Mouse (Mus musculus) limb, embryonic 13.5 days (tissue): ENCODE measurements around the gene Srprb. TPM values are rescaled to one million over a fixed set of nuclear protein-coding genes. Genes with fewer than 3 reads are reported as not detected.
A peak's percentile ranks its signal among the peaks of the same experiment; 100 is the strongest.

ENCODE experiments used
- ATAC-seq: fragments of 200-750 bp; cut with Nextera tagmentation; 2 replicates; pipeline ENCODE4 v1.8.0; 2017; ENCODE audit warnings: low read depth, moderate number of reproducible peaks, moderate TSS enrichment; ENCODE audit not compliant: low FRiP score
- H3K27ac ChIP-seq: fragments of 300-500 bp; sonication (generic); 2 replicates; pipeline ENCODE4 v1.5.1; 2015; ENCODE audit warnings: inconsistent platforms, mild to moderate bottlenecking, moderate library complexity
- H3K27me3 ChIP-seq: fragments of 300-500 bp; sonication (generic); 2 replicates; pipeline ENCODE4 v1.6.1; 2015; ENCODE audit warnings: mild to moderate bottlenecking, inconsistent platforms
- H3K36me3 ChIP-seq: fragments of 300-500 bp; sonication (generic); 2 replicates; pipeline ENCODE4 v1.6.1; 2015; ENCODE audit warnings: inconsistent platforms, mild to moderate bottlenecking, moderate library complexity
- H3K4me1 ChIP-seq: fragments of 300-500 bp; sonication (generic); 2 replicates; pipeline ENCODE4 v1.6.1; 2015; ENCODE audit warnings: inconsistent platforms
- H3K4me2 ChIP-seq: fragments of 300-500 bp; sonication (generic); replicated peaks from 2 replicates; pipeline ENCODE4 v1.6.1; 2015; ENCODE audit warnings: inconsistent platforms, mild to moderate bottlenecking, moderate library complexity
- H3K4me3 ChIP-seq: fragments of 300-500 bp; sonication (generic); 2 replicates; pipeline ENCODE4 v1.5.1; 2015; ENCODE audit warnings: moderate library complexity, mild to moderate bottlenecking, inconsistent platforms
- H3K9ac ChIP-seq: fragments of 300-500 bp; sonication (generic); 2 replicates; pipeline ENCODE4 v1.6.1; 2015; ENCODE audit warnings: mild to moderate bottlenecking, inconsistent platforms
- H3K9me3 ChIP-seq: fragments of 300-500 bp; sonication (generic); 2 replicates; pipeline ENCODE4 v1.6.1; 2016; ENCODE audit warnings: inconsistent platforms
- WGBS: fragments of 180-500 bp; shearing (Covaris S2); methylation state at CpG from one replicate; pipeline ENCODE4 v1.1.7; 2015; 5-methylcytosine and 5-hydroxymethylcytosine counted together
- polyA plus RNA-seq: library from polyadenylated mRNA; unstranded; fragments of >200 nt; fragmentation: Nextera tagmentation; extraction: Ambion mirVana; gene quantifications from 2 replicates; pipeline ENCODE4 v1.2.1, GENCODE M21; 2015

Srprb gene
- polyA plus RNA-seq = 62.4 and 66.9 TPM in 2 replicates

DNA sequence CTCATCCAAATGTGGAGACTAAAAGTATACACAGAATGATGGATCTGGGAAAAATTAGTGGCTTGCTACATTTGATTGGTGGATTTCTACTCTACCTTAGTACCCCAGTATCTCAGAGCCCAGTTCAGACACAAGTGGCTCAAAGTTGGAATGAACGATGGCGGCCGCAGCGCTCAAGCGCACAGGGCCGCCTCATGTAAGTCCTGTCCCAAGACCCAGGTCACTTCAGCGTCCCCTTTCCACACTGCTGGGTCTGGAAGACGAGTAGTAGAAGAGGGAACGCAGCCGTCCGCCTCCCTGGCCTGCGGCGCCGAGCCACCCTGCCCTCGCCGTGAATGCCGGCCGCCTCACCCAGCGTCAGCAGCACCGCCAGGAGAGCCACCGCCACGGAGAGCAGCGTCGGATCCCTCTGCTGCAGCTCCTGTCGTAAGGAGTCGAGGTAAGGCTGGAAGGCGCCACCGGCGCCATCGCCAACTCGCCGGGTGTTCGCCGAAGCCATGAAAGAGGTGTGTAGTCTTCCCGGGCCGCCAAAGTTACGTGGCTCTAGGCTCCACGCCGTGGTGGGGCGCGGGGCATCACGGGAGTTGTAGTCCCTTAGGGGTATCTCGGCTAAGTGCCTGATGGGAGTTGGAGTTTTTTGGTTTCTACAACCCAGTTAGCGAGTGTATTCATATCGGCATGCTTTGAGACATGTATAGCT lies at the start of gene Srprb:
Gene Srprb, minus strand, starts transcription at position 577 of the 700 bp plus-strand sequence.
- under 1% methylated on average over 45 of the region's 45 CpGs for WGBS
- Histone ChIP-seq H3K9ac (peak within 1 kb of the TSS; percentile 91), H3K9me3 (no peaks in the 10 kb centered on the region), H3K27me3 (no peaks in the 10 kb centered on the region), H3K27ac (peak within 1 kb of the TSS; percentile 84), H3K36me3 (peaks cover 31% of the 10 kb centered on the region), H3K4me2 (peak within 1 kb of the TSS; percentile 75), H3K4me1 (0 out of 2 replicates have a peak, but pooled peaks cover 8% of the 10 kb centered on the region), H3K4me3 (peak within 1 kb of the TSS; percentile 84)
- peak; percentile 99 for ATAC-seq

DNA sequence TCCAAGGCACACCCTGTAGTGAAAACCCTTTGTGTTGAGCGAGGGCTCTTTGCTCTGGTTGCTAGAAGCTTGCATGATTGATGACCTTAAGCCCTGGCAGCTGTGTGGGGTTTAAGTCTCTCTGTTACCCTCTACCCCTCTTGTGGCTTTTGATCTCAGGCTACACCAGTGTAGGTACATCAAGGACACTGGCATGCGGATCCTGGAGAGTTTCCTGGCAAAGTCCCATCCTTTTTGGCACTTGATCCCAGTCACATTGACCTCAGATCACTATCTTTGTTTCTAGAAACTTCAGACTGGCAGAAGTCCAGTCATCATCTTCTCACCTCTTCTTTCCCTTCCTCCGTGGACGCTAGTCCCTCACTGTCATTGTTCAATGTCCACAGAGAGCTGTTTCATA lies 46.7 kb upstream of the Srprb start:
- ATAC-seq = no peak
- 52% methylated on average over 4 of the region's 4 CpGs for WGBS
- Histone ChIP-seq H3K4me1 (no peaks in the 10 kb centered on the region), H3K27ac (no peak overlapping the region), H3K4me3 (no peak overlapping the region), H3K4me2 (no peak overlapping the region), H3K9me3 (no peaks in the 10 kb centered on the region), H3K36me3 (no peaks in the 10 kb centered on the region), H3K27me3 (no peaks in the 10 kb centered on the region), H3K9ac (no peak overlapping the region)

DNA sequence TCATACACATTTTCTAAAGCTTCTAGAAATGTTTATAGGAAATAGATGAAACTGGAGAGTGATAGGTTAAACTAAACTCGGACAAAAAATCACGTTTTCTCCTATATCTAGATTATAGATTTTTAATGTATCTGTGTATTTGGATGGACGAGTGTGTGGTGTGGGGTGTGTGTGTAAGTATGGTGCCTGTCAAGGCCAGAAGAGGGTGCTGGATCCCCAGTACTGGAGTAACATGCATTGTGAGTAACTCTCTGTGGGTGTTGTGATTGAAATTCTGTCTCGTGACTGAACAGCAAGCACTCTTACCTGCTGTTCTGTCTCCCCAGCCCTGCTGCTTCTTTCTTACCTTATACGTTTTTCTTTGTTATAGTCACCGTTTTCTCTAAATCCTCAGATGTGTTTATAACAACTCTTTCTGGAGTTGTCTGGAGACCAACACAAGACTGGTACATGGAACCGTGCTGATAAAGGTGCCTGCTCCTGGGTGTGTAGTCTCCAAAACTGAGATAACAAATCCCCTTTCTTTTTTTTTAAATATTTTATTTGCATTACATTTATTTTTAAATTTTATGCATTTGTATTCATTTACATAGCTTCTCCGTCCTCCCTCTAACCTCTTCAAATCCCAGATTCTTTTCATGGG lies 44.7 kb upstream of the Srprb start:
- Histone ChIP-seq H3K4me3 (no peak overlapping the region), H3K4me1 (no peaks in the 10 kb centered on the region), H3K9me3 (no peaks in the 10 kb centered on the region), H3K4me2 (no peak overlapping the region), H3K9ac (no peak overlapping the region), H3K36me3 (no peaks in the 10 kb centered on the region), H3K27ac (no peak overlapping the region), H3K27me3 (no peaks in the 10 kb centered on the region)
- ATAC-seq = no peak
- WGBS = 82% methylated on average over 8 of the region's 8 CpGs

DNA sequence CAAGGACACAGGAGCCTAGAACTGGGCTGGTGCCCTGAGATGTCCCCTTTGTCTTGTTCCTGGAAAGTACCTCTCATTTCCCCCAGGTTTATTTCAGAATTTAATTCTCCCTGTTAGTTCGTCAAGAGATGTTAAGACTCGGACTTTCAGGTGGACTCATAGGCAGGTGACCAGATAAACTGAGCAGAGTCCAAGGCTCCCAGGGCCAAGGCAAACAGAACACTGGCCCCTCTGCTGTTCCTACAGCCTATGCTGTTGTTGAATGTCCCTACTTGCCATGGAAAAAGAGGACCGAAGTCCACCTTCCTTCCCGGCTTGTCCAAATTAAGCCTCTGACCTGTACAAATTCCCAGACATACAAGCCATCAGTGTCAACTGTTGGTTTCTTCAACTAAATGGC lies 41.7 kb upstream of the Srprb start:
- no peak overlapping the region for H3K27ac ChIP-seq
- H3K4me3 ChIP-seq = no peak overlapping the region
- H3K9me3 ChIP-seq = no peaks in the 10 kb centered on the region
- H3K4me2 ChIP-seq = no peak overlapping the region
- no peaks in the 10 kb centered on the region for H3K4me1 ChIP-seq
- no peak overlapping the region for H3K9ac ChIP-seq
- ATAC-seq = no peak
- no peaks in the 10 kb centered on the region for H3K36me3 ChIP-seq
- WGBS = 91% methylated on average over 4 of the region's 4 CpGs
- no peaks in the 10 kb centered on the region for H3K27me3 ChIP-seq

GRCm38 (mm10) chr9:103241206-103241605 lies 39.3 kb upstream of the Srprb start:
- no peak overlapping the region for H3K27ac ChIP-seq
- H3K4me3 ChIP-seq = no peak overlapping the region
- no peak overlapping the region for H3K4me2 ChIP-seq
- H3K4me1 ChIP-seq = no peaks in the 10 kb centered on the region
- H3K9me3 ChIP-seq = no peaks in the 10 kb centered on the region
- WGBS = 78% methylated on average over 2 of the region's 2 CpGs
- no peak for ATAC-seq
- H3K9ac ChIP-seq = no peak overlapping the region
- H3K27me3 ChIP-seq = no peaks in the 10 kb centered on the region
- no peaks in the 10 kb centered on the region for H3K36me3 ChIP-seq

GRCm38 (mm10) chr9:103239471-103239870 lies 37.5 kb upstream of the Srprb start:
- H3K9ac ChIP-seq = no peak overlapping the region
- ATAC-seq = no peak
- peaks cover 5% of the 10 kb centered on the region for H3K4me1 ChIP-seq
- WGBS = 78% methylated on average over 6 of the region's 6 CpGs
- no peak overlapping the region for H3K27ac ChIP-seq
- no peak overlapping the region for H3K4me3 ChIP-seq
- no peaks in the 10 kb centered on the region for H3K9me3 ChIP-seq
- H3K36me3 ChIP-seq = no peaks in the 10 kb centered on the region
- no peaks in the 10 kb centered on the region for H3K27me3 ChIP-seq
- no peak overlapping the region for H3K4me2 ChIP-seq

DNA sequence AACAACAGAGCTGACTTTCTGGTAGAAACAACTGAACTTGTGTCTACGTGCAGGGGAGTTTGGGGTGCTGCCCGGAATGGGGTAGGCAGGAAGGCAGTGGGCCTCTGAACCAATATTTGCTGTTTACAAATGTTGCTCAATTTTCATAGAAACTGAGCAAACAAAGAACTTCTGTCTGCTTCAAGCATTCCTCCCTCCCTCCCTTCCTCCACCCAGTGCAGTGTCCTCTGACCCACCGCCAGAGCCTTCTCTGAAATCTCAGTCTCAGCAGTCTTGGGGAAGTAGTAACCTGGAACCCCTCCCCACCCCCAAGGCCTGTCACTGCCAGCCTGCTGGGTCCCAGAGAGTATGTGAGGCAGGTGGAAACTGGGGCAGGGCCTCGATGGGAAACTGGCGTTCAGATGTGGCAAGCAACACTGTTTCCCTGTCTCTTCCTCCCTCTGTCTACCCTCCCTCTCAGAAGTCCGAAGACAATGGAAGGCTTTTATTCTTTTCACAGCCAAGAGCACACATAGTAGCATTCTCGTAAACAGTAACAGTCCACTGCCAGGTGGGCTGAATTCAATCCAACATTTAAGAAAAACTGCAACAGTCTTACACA lies 32.7 kb upstream of the Srprb start:
- no peaks in the 10 kb centered on the region for H3K9me3 ChIP-seq
- no peaks in the 10 kb centered on the region for H3K27me3 ChIP-seq
- H3K4me2 ChIP-seq = no peak overlapping the region
- H3K27ac ChIP-seq = peak overlapping the region; percentile 1
- no peaks in the 10 kb centered on the region for H3K36me3 ChIP-seq
- H3K9ac ChIP-seq = no peak overlapping the region
- no peak overlapping the region for H3K4me3 ChIP-seq
- H3K4me1 ChIP-seq = peaks cover 11% of the 10 kb centered on the region
- WGBS = 59% methylated on average over 7 of the region's 7 CpGs
- no peak for ATAC-seq

GRCm38 (mm10) chr9:103234059-103234458 lies 32.1 kb upstream of the Srprb start:
- WGBS = 68% methylated on average over 7 of the region's 7 CpGs
- no peak for ATAC-seq
- Histone ChIP-seq H3K4me3 (no peak overlapping the region), H3K36me3 (no peaks in the 10 kb centered on the region), H3K4me1 (peaks cover 11% of the 10 kb centered on the region), H3K4me2 (no peak overlapping the region), H3K9me3 (no peaks in the 10 kb centered on the region), H3K27ac (peak overlapping the region; percentile 1; the same call in 1 of the 2 replicates), H3K9ac (no peak overlapping the region), H3K27me3 (no peaks in the 10 kb centered on the region)

DNA sequence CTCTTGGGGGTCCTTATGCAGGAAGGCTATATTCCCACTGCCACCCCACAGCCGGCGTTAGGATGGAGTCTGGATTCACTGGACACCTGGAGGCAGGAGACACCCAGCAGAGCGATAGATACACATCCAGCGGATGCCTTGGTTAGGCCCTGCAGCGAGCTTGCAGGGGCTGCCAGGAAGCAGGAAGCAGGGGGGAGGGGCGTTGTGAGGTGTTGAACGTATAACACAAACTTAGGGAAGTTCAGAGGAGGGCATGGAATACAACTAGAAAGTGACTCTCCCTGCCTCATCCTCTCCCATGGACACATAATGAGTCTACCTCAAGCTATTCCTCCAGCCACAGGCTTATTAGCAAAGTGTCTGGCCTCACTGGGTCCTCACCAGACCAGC lies 31.1 kb upstream of the Srprb start:
- Histone ChIP-seq H3K4me3 (no peak overlapping the region), H3K9ac (no peak overlapping the region), H3K4me1 (peaks cover 11% of the 10 kb centered on the region), H3K27ac (no peak overlapping the region), H3K4me2 (no peak overlapping the region), H3K9me3 (no peaks in the 10 kb centered on the region), H3K36me3 (no peaks in the 10 kb centered on the region), H3K27me3 (no peaks in the 10 kb centered on the region)
- WGBS = 49% methylated on average over 7 of the region's 7 CpGs
- ATAC-seq = no peak

GRCm38 (mm10) chr9:103232232-103233005 lies 30.5 kb upstream of the Srprb start:
- no peak for ATAC-seq
- Histone ChIP-seq H3K27ac (no peak overlapping the region), H3K4me1 (peaks cover 11% of the 10 kb centered on the region), H3K9ac (no peak overlapping the region), H3K4me2 (no peak overlapping the region), H3K36me3 (no peaks in the 10 kb centered on the region), H3K9me3 (no peaks in the 10 kb centered on the region), H3K4me3 (no peak overlapping the region), H3K27me3 (no peaks in the 10 kb centered on the region)
- WGBS = 89% methylated on average over 7 of the region's 7 CpGs

DNA sequence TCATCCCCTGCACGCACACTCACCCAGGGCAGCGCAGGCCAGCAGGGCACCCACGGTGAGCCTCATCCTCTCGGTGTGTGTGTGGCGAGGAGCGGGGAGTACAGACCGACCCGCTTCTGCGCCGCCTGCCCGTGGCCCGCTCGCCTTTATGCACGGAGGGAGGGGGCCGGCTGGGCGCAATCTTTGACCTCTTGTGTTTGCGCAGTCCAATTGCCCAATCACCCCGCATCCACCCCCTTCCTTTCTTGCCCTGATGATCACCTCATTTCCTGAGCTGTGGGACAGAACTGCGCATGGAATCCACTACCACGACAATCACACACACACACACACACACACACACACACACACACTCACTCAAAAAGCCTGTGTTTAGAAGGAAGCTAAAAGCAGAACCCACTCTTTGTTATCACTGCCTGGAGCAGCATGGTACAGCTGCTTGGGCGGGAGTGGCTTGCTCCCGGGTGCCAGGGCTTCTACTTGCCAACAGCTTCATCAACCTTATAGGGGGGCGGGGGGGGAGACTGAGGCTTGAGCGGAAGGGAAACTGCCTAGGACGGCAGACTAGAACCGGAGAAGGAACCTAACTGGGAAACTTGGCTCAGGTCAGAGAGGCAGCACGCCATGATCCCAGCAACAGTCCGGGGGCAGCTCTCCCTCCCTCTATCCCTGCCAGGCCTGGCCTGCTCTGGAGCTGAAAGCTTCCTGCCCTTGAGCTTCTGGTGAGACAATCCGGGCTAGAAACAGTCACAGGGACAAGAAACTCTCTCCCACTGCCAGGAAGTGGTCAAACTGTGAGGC lies 28.4 kb upstream of the Srprb start, which contains the start of the genes Gm20425 and Trf:
Gene Gm20425, minus strand, starts transcription at position 157 of the 801 bp plus-strand sequence.
Gene Trf, minus strand, starts transcription at position 294 of the 801 bp plus-strand sequence.
- Histone ChIP-seq H3K4me2 (peak within 1 kb of the TSS; percentile 17; the same call in 1 of the 2 replicates), H3K9me3 (no peaks in the 10 kb centered on the region), H3K27ac (no peak within 1 kb of the TSS; the same call in 1 of the 2 replicates), H3K27me3 (no peaks in the 10 kb centered on the region), H3K9ac (peak within 1 kb of the TSS; percentile 1; the same call in 1 of the 2 replicates), H3K36me3 (no peaks in the 10 kb centered on the region), H3K4me3 (no peak within 1 kb of the TSS), H3K4me1 (peaks cover 11% of the 10 kb centered on the region)
- WGBS = 66% methylated on average over 29 of the region's 29 CpGs
- ATAC-seq = no peak
